Mouse (Mus musculus) hindbrain, embryonic 12.5 days (tissue): ENCODE results near the gene Ttc21a. TPM values are rescaled to one million over a fixed set of nuclear protein-coding genes. Genes with fewer than 3 reads are reported as not detected.
"Not testable (repeated sequence)": the region's sequence is repeated elsewhere in the genome, so short reads cannot be mapped to it uniquely, and the experiment has no call there.

ENCODE experiments used
- ATAC-seq: fragments of 200-750 bp; cut with Nextera tagmentation; 2 replicates; pipeline ENCODE4 v1.8.0; 2017; ENCODE audit warnings: moderate TSS enrichment; ENCODE audit not compliant: low FRiP score
- H3K27ac ChIP-seq: fragments of 300-500 bp; sonication (generic); 2 replicates; pipeline ENCODE4 v1.5.1; 2016; ENCODE audit warnings: mild to moderate bottlenecking
- H3K27me3 ChIP-seq: fragments of 300-500 bp; sonication (generic); 2 replicates; pipeline ENCODE4 v1.6.1; 2016; ENCODE audit warnings: mild to moderate bottlenecking
- H3K36me3 ChIP-seq: fragments of 300-500 bp; sonication (generic); 2 replicates; pipeline ENCODE4 v1.6.1; 2016; ENCODE audit warnings: mild to moderate bottlenecking
- H3K4me1 ChIP-seq: fragments of 300-500 bp; sonication (generic); 2 replicates; pipeline ENCODE4 v1.6.1; 2016
- H3K4me2 ChIP-seq: fragments of 300-500 bp; sonication (generic); replicated peaks from 2 replicates; pipeline ENCODE4 v1.6.1; 2016; ENCODE audit warnings: mild to moderate bottlenecking
- H3K4me3 ChIP-seq: fragments of 300-500 bp; sonication (generic); 2 replicates; pipeline ENCODE4 v1.5.1; 2016; ENCODE audit warnings: mild to moderate bottlenecking
- H3K9ac ChIP-seq: fragments of 300-500 bp; sonication (generic); 2 replicates; pipeline ENCODE4 v1.6.1; 2016; ENCODE audit warnings: mild to moderate bottlenecking, moderate library complexity
- H3K9me3 ChIP-seq: fragments of 300-500 bp; sonication (generic); replicated peaks from 2 replicates; pipeline ENCODE4 v1.6.1; 2016; ENCODE audit warnings: mild to moderate bottlenecking
- WGBS: fragments of 180-500 bp; shearing (Covaris S2); methylation state at CpG from one replicate; pipeline ENCODE4 v1.1.7; 2016; 5-methylcytosine and 5-hydroxymethylcytosine counted together
- polyA plus RNA-seq: library from polyadenylated mRNA; unstranded; fragments of >200 nt; fragmentation: Nextera tagmentation; extraction: Ambion mirVana; gene quantifications from 2 replicates; pipeline ENCODE4 v1.2.1, GENCODE M21; 2016

Gene Ttc21a
- polyA plus RNA-seq, 1 experiment from 2014 or later = 1.5 TPM

- WGBS = 95% methylated on average over 3 of the region's 3 CpGs
- Histone ChIP-seq H3K27ac (no peak overlapping the region), H3K27me3 (peaks cover 12% of the 10 kb centered on the region), H3K9ac (no peak overlapping the region), H3K36me3 (no peaks in the 10 kb centered on the region), H3K4me2 (no peak overlapping the region), H3K4me3 (no peak overlapping the region), H3K4me1 (peaks cover 9% of the 10 kb centered on the region), H3K9me3 (no peaks in the 10 kb centered on the region)
- no peak for ATAC-seq
Measured at GRCm38 (mm10) chr9:120009871-120010270, 72.5 kb downstream of the Ttc21a start.

- peak overlapping the region; percentile 62 for H3K9ac ChIP-seq
- H3K4me2 ChIP-seq = peak overlapping the region; percentile 89
Measured at GRCm38 (mm10) chr9:120010781-120011511, 73.5 kb downstream of the Ttc21a start.

GRCm38 (mm10) chr9:120011533-120011932, 74.1 kb downstream of the Ttc21a start:
- Histone ChIP-seq H3K27ac (peak overlapping the region; percentile 77), H3K9ac (peak overlapping the region; percentile 37)

More at GRCm38 (mm10) chr9:120010781-120011511, 73.5 kb downstream of the Ttc21a start:
- Histone ChIP-seq H3K4me3 (peak overlapping the region; percentile 52), H3K9me3 (no peaks in the 10 kb centered on the region), H3K4me1 (peaks cover 9% of the 10 kb centered on the region), H3K27me3 (peaks cover 19% of the 10 kb centered on the region), H3K27ac (peak overlapping the region; percentile 77), H3K36me3 (no peaks in the 10 kb centered on the region)
- peak; percentile 93 for ATAC-seq
- WGBS = 2% methylated on average over 57 of the region's 60 CpGs

GRCm38 (mm10) chr9:120012161-120012560, 74.8 kb downstream of the Ttc21a start:
- H3K9ac ChIP-seq, H3K4me1 ChIP-seq, H3K4me2 ChIP-seq, H3K36me3 ChIP-seq, H3K4me3 ChIP-seq, H3K27ac ChIP-seq, ATAC-seq, H3K9me3 ChIP-seq: not testable (repeated sequence)
- 86% methylated on average over 6 of the region's 6 CpGs for WGBS
- peaks cover 22% of the 10 kb centered on the region for H3K27me3 ChIP-seq

More at GRCm38 (mm10) chr9:120011533-120011932, 74.1 kb downstream of the Ttc21a start:
- Histone ChIP-seq H3K27me3 (peaks cover 22% of the 10 kb centered on the region), H3K4me3 (peak overlapping the region; percentile 52), H3K9me3 (no peaks in the 10 kb centered on the region), H3K36me3 (no peaks in the 10 kb centered on the region), H3K4me2 (peak overlapping the region; percentile 89), H3K4me1 (peaks cover 9% of the 10 kb centered on the region)
- WGBS = 1% methylated on average over 10 of the region's 10 CpGs
- ATAC-seq = peak; percentile 81

GRCm38 (mm10) chr9:120012781-120013180, 75.4 kb downstream of the Ttc21a start:
- WGBS = 82% methylated on average over 5 of the region's 5 CpGs

GRCm38 (mm10) chr9:120013251-120013820, 75.9 kb downstream of the Ttc21a start:
- peaks cover 9% of the 10 kb centered on the region for H3K4me1 ChIP-seq
- peaks cover 22% of the 10 kb centered on the region for H3K27me3 ChIP-seq
- 77% methylated on average over 11 of the region's 11 CpGs for WGBS
- no peak overlapping the region for H3K9ac ChIP-seq
- H3K27ac ChIP-seq = no peak overlapping the region
- ATAC-seq = no peak
- no peaks in the 10 kb centered on the region for H3K36me3 ChIP-seq
- no peak overlapping the region for H3K4me3 ChIP-seq
- no peak overlapping the region for H3K4me2 ChIP-seq
- H3K9me3 ChIP-seq = no peaks in the 10 kb centered on the region

More at GRCm38 (mm10) chr9:120012781-120013180, 75.4 kb downstream of the Ttc21a start:
- Histone ChIP-seq H3K27ac (no peak overlapping the region), H3K27me3 (peaks cover 22% of the 10 kb centered on the region), H3K9me3 (no peaks in the 10 kb centered on the region), H3K36me3 (no peaks in the 10 kb centered on the region), H3K4me2 (no peak overlapping the region), H3K4me1 (peaks cover 9% of the 10 kb centered on the region), H3K9ac (no peak overlapping the region), H3K4me3 (no peak overlapping the region)
- ATAC-seq = no peak

- Histone ChIP-seq H3K9me3 (no peaks in the 10 kb centered on the region), H3K9ac (no peak overlapping the region), H3K4me2 (no peak overlapping the region), H3K36me3 (no peaks in the 10 kb centered on the region), H3K27ac (no peak overlapping the region), H3K27me3 (peaks cover 22% of the 10 kb centered on the region), H3K4me3 (no peak overlapping the region), H3K4me1 (peaks cover 9% of the 10 kb centered on the region)
- no peak for ATAC-seq
- WGBS = 54% methylated on average over 6 of the region's 6 CpGs
Measured at GRCm38 (mm10) chr9:120014828-120015227, 77.4 kb downstream of the Ttc21a start.

- Histone ChIP-seq H3K36me3 (no peaks in the 10 kb centered on the region), H3K27me3 (peaks cover 22% of the 10 kb centered on the region), H3K4me1 (peaks cover 2% of the 10 kb centered on the region; the same call in 1 of the 2 replicates), H3K4me2 (no peak overlapping the region), H3K27ac (no peak overlapping the region), H3K4me3 (no peak overlapping the region), H3K9me3 (no peaks in the 10 kb centered on the region), H3K9ac (no peak overlapping the region)
- 60% methylated on average over 10 of the region's 10 CpGs for WGBS
- ATAC-seq = no peak
Measured at GRCm38 (mm10) chr9:120016956-120017355, 79.5 kb downstream of the Ttc21a start.

Other genes with a start within 250 kb of the Ttc21a start
- gene Scn10a, start 218.3 kb upstream of the Ttc21a start, polyA plus RNA-seq = 0.80 and 1.4 TPM in 2 replicates
- gene Scn11a, start 112.2 kb upstream of the Ttc21a start, polyA plus RNA-seq = 0.10 and 0.20 TPM in 2 replicates
- gene Wdr48, start 42.7 kb upstream of the Ttc21a start, polyA plus RNA-seq = 72.4 and 77.9 TPM in 2 replicates
- gene Gorasp1, start within 50 bp of the Ttc21a start, polyA plus RNA-seq = 22.4 and 24.0 TPM in 2 replicates
- 2.6 and 2.8 TPM in 2 replicates for gene Csrnp1, start 47.1 kb downstream of the Ttc21a start, polyA plus RNA-seq
- gene Xirp1, start 86.0 kb downstream of the Ttc21a start, polyA plus RNA-seq = 0.04 and 0.17 TPM in 2 replicates
- 7.5 and 8.2 TPM in 2 replicates for gene Cx3cr1, start 132.3 kb downstream of the Ttc21a start, polyA plus RNA-seq
- not detected in 2 replicates for gene Ccr8, start 154.5 kb downstream of the Ttc21a start, polyA plus RNA-seq
- gene Slc25a38, start 172.8 kb downstream of the Ttc21a start, polyA plus RNA-seq = 35.0 and 38.0 TPM in 2 replicates
- 793 and 930 TPM in 2 replicates for gene Rpsa, start 190.1 kb downstream of the Ttc21a start, polyA plus RNA-seq
- not detected in 2 replicates for gene Mobp, start 212.1 kb downstream of the Ttc21a start, polyA plus RNA-seq